Mouse (Mus musculus): ENCODE results near the gene Sfmbt1.

Sfmbt1 gene

GRCm38 (mm10) chr14:30826174-30827140, 111.8 kb downstream of the Sfmbt1 start:
- H3K36me3 ChIP-seq (ENCODE audit: control insufficient read depth, insufficient read depth, low read length, poor library complexity, severe bottlenecking): no peaks in the 10 kb centered on the region
- peak; percentile 17 for DNase-seq (ENCODE audit: low read depth, low spot score)

GRCm38 (mm10) chr14:30827480-30827879, 112.8 kb downstream of the Sfmbt1 start:
- H3K36me3 ChIP-seq (ENCODE audit: control insufficient read depth, insufficient read depth, low read length, poor library complexity, severe bottlenecking): no peaks in the 10 kb centered on the region

More at GRCm38 (mm10) chr14:30826174-30827140, 111.8 kb downstream of the Sfmbt1 start:
- no peaks in the 10 kb centered on the region; the same call in 1 of the 2 replicates for H3K27me3 ChIP-seq (ENCODE audit: control insufficient read depth, insufficient read depth, low read length, poor library complexity, severe bottlenecking)

GRCm38 (mm10) chr14:30828077-30828476, 113.4 kb downstream of the Sfmbt1 start:
- Histone ChIP-seq H3K36me3 (ENCODE audit: control insufficient read depth, insufficient read depth, low read length, poor library complexity, severe bottlenecking) (no peaks in the 10 kb centered on the region), H3K27me3 (ENCODE audit: control insufficient read depth, insufficient read depth, low read length, poor library complexity, severe bottlenecking) (no peaks in the 10 kb centered on the region; the same call in 1 of the 2 replicates)
- no peak for DNase-seq (ENCODE audit: low read depth, low spot score)

More at GRCm38 (mm10) chr14:30827480-30827879, 112.8 kb downstream of the Sfmbt1 start:
- DNase-seq (ENCODE audit: low read depth, low spot score): no peak
- no peaks in the 10 kb centered on the region; the same call in 1 of the 2 replicates for H3K27me3 ChIP-seq (ENCODE audit: control insufficient read depth, insufficient read depth, low read length, poor library complexity, severe bottlenecking)

- no peak for DNase-seq (ENCODE audit: low read depth, low spot score)
- Histone ChIP-seq H3K36me3 (ENCODE audit: control insufficient read depth, insufficient read depth, low read length, poor library complexity, severe bottlenecking) (no peaks in the 10 kb centered on the region), H3K27me3 (ENCODE audit: control insufficient read depth, insufficient read depth, low read length, poor library complexity, severe bottlenecking) (no peaks in the 10 kb centered on the region; the same call in 1 of the 2 replicates)
Observed at GRCm38 (mm10) chr14:30828635-30829460, 114.2 kb downstream of the Sfmbt1 start.

- no peaks in the 10 kb centered on the region for H3K27me3 ChIP-seq (ENCODE audit: control insufficient read depth, insufficient read depth, low read length, poor library complexity, severe bottlenecking)
- DNase-seq (ENCODE audit: low read depth, low spot score): peak; percentile 15
- peaks cover 2% of the 10 kb centered on the region; the same call in 1 of the 2 replicates for H3K36me3 ChIP-seq (ENCODE audit: control insufficient read depth, insufficient read depth, low read length, poor library complexity, severe bottlenecking)
Observed at GRCm38 (mm10) chr14:30837416-30837996, 122.9 kb downstream of the Sfmbt1 start.

GRCm38 (mm10) chr14:30843701-30844100, 129.1 kb downstream of the Sfmbt1 start:
- no peaks in the 10 kb centered on the region for H3K27me3 ChIP-seq (ENCODE audit: control insufficient read depth, insufficient read depth, low read length, poor library complexity, severe bottlenecking)
- no peak for DNase-seq (ENCODE audit: low read depth, low spot score)
- no peaks in the 10 kb centered on the region; the same call in 1 of the 2 replicates for H3K36me3 ChIP-seq (ENCODE audit: control insufficient read depth, insufficient read depth, low read length, poor library complexity, severe bottlenecking)

GRCm38 (mm10) chr14:30850504-30850903, 135.9 kb downstream of the Sfmbt1 start:
- DNase-seq (ENCODE audit: low read depth, low spot score): no peak
- Histone ChIP-seq H3K36me3 (ENCODE audit: control insufficient read depth, insufficient read depth, low read length, poor library complexity, severe bottlenecking) (no peaks in the 10 kb centered on the region), H3K27me3 (ENCODE audit: control insufficient read depth, insufficient read depth, low read length, poor library complexity, severe bottlenecking) (no peaks in the 10 kb centered on the region)

GRCm38 (mm10) chr14:30852325-30852724, 137.7 kb downstream of the Sfmbt1 start:
- Histone ChIP-seq H3K27me3 (ENCODE audit: control insufficient read depth, insufficient read depth, low read length, poor library complexity, severe bottlenecking) (no peaks in the 10 kb centered on the region), H3K36me3 (ENCODE audit: control insufficient read depth, insufficient read depth, low read length, poor library complexity, severe bottlenecking) (no peaks in the 10 kb centered on the region)
- DNase-seq (ENCODE audit: low read depth, low spot score): no peak

GRCm38 (mm10) chr14:30855316-30855715, 140.7 kb downstream of the Sfmbt1 start:
- no peak for DNase-seq (ENCODE audit: low read depth, low spot score)
- H3K27me3 ChIP-seq (ENCODE audit: control insufficient read depth, insufficient read depth, low read length, poor library complexity, severe bottlenecking): no peaks in the 10 kb centered on the region
- no peaks in the 10 kb centered on the region for H3K36me3 ChIP-seq (ENCODE audit: control insufficient read depth, insufficient read depth, low read length, poor library complexity, severe bottlenecking)

- H3K27me3 ChIP-seq (ENCODE audit: control insufficient read depth, insufficient read depth, low read length, poor library complexity, severe bottlenecking): no peaks in the 10 kb centered on the region
- H3K36me3 ChIP-seq (ENCODE audit: control insufficient read depth, insufficient read depth, low read length, poor library complexity, severe bottlenecking): no peaks in the 10 kb centered on the region
- no peak for DNase-seq (ENCODE audit: low read depth, low spot score)
Observed at GRCm38 (mm10) chr14:30856885-30857507, 142.3 kb downstream of the Sfmbt1 start.

- Histone ChIP-seq H3K27me3 (ENCODE audit: control insufficient read depth, insufficient read depth, low read length, poor library complexity, severe bottlenecking) (no peaks in the 10 kb centered on the region), H3K36me3 (ENCODE audit: control insufficient read depth, insufficient read depth, low read length, poor library complexity, severe bottlenecking) (no peaks in the 10 kb centered on the region)
- DNase-seq (ENCODE audit: low read depth, low spot score): peak; percentile 53
Observed at GRCm38 (mm10) chr14:30857990-30858389, 143.3 kb downstream of the Sfmbt1 start.

GRCm38 (mm10) chr14:30861421-30862125, 146.9 kb downstream of the Sfmbt1 start:
- DNase-seq (ENCODE audit: low read depth, low spot score): no peak
- no peaks in the 10 kb centered on the region for H3K27me3 ChIP-seq (ENCODE audit: control insufficient read depth, insufficient read depth, low read length, poor library complexity, severe bottlenecking)
- no peaks in the 10 kb centered on the region for H3K36me3 ChIP-seq (ENCODE audit: control insufficient read depth, insufficient read depth, low read length, poor library complexity, severe bottlenecking)

GRCm38 (mm10) chr14:30862368-30862767, 147.7 kb downstream of the Sfmbt1 start:
- no peaks in the 10 kb centered on the region for H3K36me3 ChIP-seq (ENCODE audit: control insufficient read depth, insufficient read depth, low read length, poor library complexity, severe bottlenecking)
- no peaks in the 10 kb centered on the region for H3K27me3 ChIP-seq (ENCODE audit: control insufficient read depth, insufficient read depth, low read length, poor library complexity, severe bottlenecking)
- no peak for DNase-seq (ENCODE audit: low read depth, low spot score)

Measured in splenic B cell, adult 2 months (primary cell).